Mouse (Mus musculus) thymus, adult 2 months (tissue): ENCODE measurements around the gene Ccdc154.

Experiments
- CTCF ChIP-seq: fragments of 200-500 bp; IDR thresholded peaks from 2 replicates; pipeline ENCODE4 v1.5.1; 2012; ENCODE audit warnings: mild to moderate bottlenecking, control low read depth, low read length, moderate library complexity, borderline replicate concordance; ENCODE audit not compliant: control insufficient read depth, poor library complexity, insufficient read depth; ENCODE audit errors: extremely low read depth
- POLR2A ChIP-seq: fragments of 200-500 bp; IDR thresholded peaks from 2 replicates; pipeline ENCODE4 v1.6.1; 2012; ENCODE audit warnings: mild to moderate bottlenecking, low read length, control low read depth, moderate library complexity; ENCODE audit not compliant: control insufficient read depth, poor library complexity, insufficient read depth; ENCODE audit errors: extremely low read depth

DNA sequence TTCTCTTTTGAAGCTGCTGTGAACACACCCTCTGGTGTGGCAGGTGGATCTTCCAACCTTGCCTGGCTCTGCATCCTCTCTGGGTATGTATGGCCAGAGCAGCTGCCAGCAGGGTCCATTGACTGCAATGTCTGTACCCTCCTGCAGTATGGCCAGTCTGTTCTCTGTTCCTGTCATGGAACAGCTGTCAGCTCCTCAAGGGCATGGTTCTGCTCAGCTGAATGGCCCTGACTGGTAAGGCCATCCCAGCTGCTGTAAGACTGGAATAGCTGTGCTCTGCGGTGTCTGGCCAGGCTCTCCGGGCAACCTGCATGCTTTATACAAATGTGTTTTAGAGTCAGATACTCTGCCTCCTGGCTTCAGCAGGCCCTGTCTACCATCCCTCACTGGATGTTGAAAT, 7.4 kb downstream of the Ccdc154 start:
- no peak for TF ChIP-seq CTCF
- TF ChIP-seq POLR2A, result no peak
